Mouse (Mus musculus): ENCODE results near the gene Gm10229.
"Not testable (repeated sequence)": the region's sequence is repeated elsewhere in the genome, so short reads cannot be mapped to it uniquely, and the experiment has no call there.

Gm10229 gene

GRCm38 (mm10) chr16:89014984-89015383 is at the start of gene Gm10229:
Gene Gm10229, plus strand, starts transcription at chr16:89015284.
- not testable (repeated sequence) for DNase-seq (ENCODE audit: extremely low spot score, low read depth, low spot score)

- no peak for DNase-seq (ENCODE audit: extremely low spot score, low read depth, low spot score)
Observed at GRCm38 (mm10) chr16:89010659-89011058, 4.4 kb upstream of the Gm10229 start, which contains the start of gene Krtap22-2. Gene Krtap22-2, minus strand, starts transcription at chr16:89010759.

GRCm38 (mm10) chr16:89013973-89014372 is 1.1 kb upstream of the Gm10229 start:
- no peak for DNase-seq (ENCODE audit: extremely low spot score, low read depth, low spot score)

- not testable (repeated sequence) for DNase-seq (ENCODE audit: extremely low spot score, low read depth, low spot score)
Observed at GRCm38 (mm10) chr16:89031399-89031798, 16.3 kb downstream of the Gm10229 start, which contains the start of gene Krtap6-1. Gene Krtap6-1, plus strand, starts transcription at chr16:89031699.

- not testable (repeated sequence) for DNase-seq (ENCODE audit: extremely low spot score, low read depth, low spot score)
Observed at GRCm38 (mm10) chr16:89041372-89041771, 26.3 kb downstream of the Gm10229 start, which contains the start of gene Gm10228. Gene Gm10228, minus strand, starts transcription at chr16:89041472.

GRCm38 (mm10) chr16:89047783-89048182 is 32.7 kb downstream of the Gm10229 start, which contains the start of gene Krtap6-5:
Gene Krtap6-5, minus strand, starts transcription at chr16:89047883.
- no peak for DNase-seq (ENCODE audit: extremely low spot score, low read depth, low spot score)

- DNase-seq (ENCODE audit: extremely low spot score, low read depth, low spot score) = not testable (repeated sequence)
Observed at GRCm38 (mm10) chr16:89063902-89064301, 48.8 kb downstream of the Gm10229 start, which contains the start of gene 1110025L11Rik. Gene 1110025L11Rik, minus strand, starts transcription at chr16:89064002.

All from hindlimb bud, embryonic 11.5 days (tissue).